Mouse (Mus musculus): Measurements from ENCODE around the gene Srd5a1. TPM values are rescaled to one million over a fixed set of nuclear protein-coding genes. Genes with fewer than 3 reads are reported as not detected.

Gene Srd5a1
- polyA plus RNA-seq, 1 experiment from 2014 or later: 6.9 TPM

GRCm38 (mm10) chr13:69554255-69554654 lies 57.0 kb downstream of the Srd5a1 start:
- Histone ChIP-seq H3K9ac (no peak overlapping the region), H3K27me3 (peaks cover 10% of the 10 kb centered on the region; the same call in 1 of the 2 replicates), H3K4me1 (replicated peaks) (peaks cover 4% of the 10 kb centered on the region), H3K9me3 (replicated peaks) (no peaks in the 10 kb centered on the region), H3K4me3 (no peak overlapping the region), H3K4me2 (no peak overlapping the region), H3K27ac (no peak overlapping the region), H3K36me3 (no peaks in the 10 kb centered on the region)
- 55% methylated on average over 9 of the region's 9 CpGs for WGBS
- ATAC-seq (replicated peaks; ENCODE audit: insufficient number of reproducible peaks, insufficient read depth, low FRiP score, low read depth): no peak

GRCm38 (mm10) chr13:69553024-69553423 lies 58.2 kb downstream of the Srd5a1 start:
- WGBS: 21% methylated on average over 5 of the region's 5 CpGs
- no peak overlapping the region for H3K4me3 ChIP-seq
- H3K27ac ChIP-seq: no peak overlapping the region
- no peak for ATAC-seq (replicated peaks; ENCODE audit: insufficient number of reproducible peaks, insufficient read depth, low FRiP score, low read depth)
- H3K36me3 ChIP-seq: no peaks in the 10 kb centered on the region
- no peak overlapping the region for H3K4me2 ChIP-seq
- no peak overlapping the region for H3K9ac ChIP-seq
- H3K27me3 ChIP-seq: peaks cover 10% of the 10 kb centered on the region; the same call in 1 of the 2 replicates
- H3K9me3 ChIP-seq (replicated peaks): no peaks in the 10 kb centered on the region
- H3K4me1 ChIP-seq (replicated peaks): no peaks in the 10 kb centered on the region; the same call in 1 of the 2 replicates

- Histone ChIP-seq H3K36me3 (no peaks in the 10 kb centered on the region), H3K9ac (no peak overlapping the region), H3K4me3 (no peak overlapping the region), H3K27ac (no peak overlapping the region), H3K9me3 (replicated peaks) (no peaks in the 10 kb centered on the region), H3K27me3 (0 out of 2 replicates have a peak, but pooled peaks cover 8% of the 10 kb centered on the region), H3K4me1 (replicated peaks) (no peaks in the 10 kb centered on the region), H3K4me2 (no peak overlapping the region)
- no peak for ATAC-seq (replicated peaks; ENCODE audit: insufficient number of reproducible peaks, insufficient read depth, low FRiP score, low read depth)
- 73% methylated on average over 2 of the region's 2 CpGs for WGBS
These were observed 60.4 kb downstream of the Srd5a1 start for GRCm38 (mm10) chr13:69550831-69551230.

- no peaks in the 10 kb centered on the region for H3K36me3 ChIP-seq
- no peak overlapping the region for H3K9ac ChIP-seq
- WGBS: 41% methylated on average over 8 of the region's 8 CpGs
- no peak overlapping the region for H3K27ac ChIP-seq
- H3K4me2 ChIP-seq: no peak overlapping the region
- H3K4me1 ChIP-seq (replicated peaks): no peaks in the 10 kb centered on the region
- no peak overlapping the region for H3K4me3 ChIP-seq
- 0 out of 2 replicates have a peak, but pooled peaks cover 8% of the 10 kb centered on the region for H3K27me3 ChIP-seq
- no peaks in the 10 kb centered on the region for H3K9me3 ChIP-seq (replicated peaks)
- ATAC-seq (replicated peaks; ENCODE audit: insufficient number of reproducible peaks, insufficient read depth, low FRiP score, low read depth): no peak
These were observed 61.3 kb downstream of the Srd5a1 start for GRCm38 (mm10) chr13:69549980-69550379.

- 0 out of 2 replicates have a peak, but pooled peaks cover 8% of the 10 kb centered on the region for H3K27me3 ChIP-seq
- H3K4me3 ChIP-seq: no peak overlapping the region
- no peak overlapping the region for H3K9ac ChIP-seq
- no peak overlapping the region for H3K27ac ChIP-seq
- peaks cover 17% of the 10 kb centered on the region for H3K4me1 ChIP-seq (replicated peaks)
- H3K36me3 ChIP-seq: no peaks in the 10 kb centered on the region
- no peak overlapping the region for H3K4me2 ChIP-seq
- 53% methylated on average over 16 of the region's 16 CpGs for WGBS
- ATAC-seq (replicated peaks; ENCODE audit: insufficient number of reproducible peaks, insufficient read depth, low FRiP score, low read depth): no peak
- H3K9me3 ChIP-seq (replicated peaks): no peaks in the 10 kb centered on the region
These were observed 63.6 kb downstream of the Srd5a1 start for GRCm38 (mm10) chr13:69547488-69548180.

GRCm38 (mm10) chr13:69545019-69545418 lies 66.2 kb downstream of the Srd5a1 start:
- Histone ChIP-seq H3K9ac (no peak overlapping the region), H3K4me1 (replicated peaks) (peaks cover 41% of the 10 kb centered on the region)
- WGBS: 37% methylated on average over 3 of the region's 3 CpGs

GRCm38 (mm10) chr13:69543595-69543994 lies 67.6 kb downstream of the Srd5a1 start:
- Histone ChIP-seq H3K4me3 (peak overlapping the region; percentile 33), H3K4me2 (peak overlapping the region; percentile 56), H3K9me3 (replicated peaks) (no peaks in the 10 kb centered on the region), H3K9ac (no peak overlapping the region), H3K4me1 (replicated peaks) (peaks cover 53% of the 10 kb centered on the region), H3K27ac (peak overlapping the region; percentile 84), H3K27me3 (0 out of 2 replicates have a peak, but pooled peaks cover 2% of the 10 kb centered on the region), H3K36me3 (no peaks in the 10 kb centered on the region)
- 33% methylated on average over 12 of the region's 12 CpGs for WGBS
- peak; percentile 12; the same call in 1 of the 2 replicates for ATAC-seq (replicated peaks; ENCODE audit: insufficient number of reproducible peaks, insufficient read depth, low FRiP score, low read depth)

More at GRCm38 (mm10) chr13:69545019-69545418, 66.2 kb downstream of the Srd5a1 start:
- Histone ChIP-seq H3K9me3 (replicated peaks) (no peaks in the 10 kb centered on the region), H3K27ac (no peak overlapping the region), H3K36me3 (no peaks in the 10 kb centered on the region), H3K27me3 (0 out of 2 replicates have a peak, but pooled peaks cover 2% of the 10 kb centered on the region), H3K4me3 (no peak overlapping the region), H3K4me2 (no peak overlapping the region)
- ATAC-seq (replicated peaks; ENCODE audit: insufficient number of reproducible peaks, insufficient read depth, low FRiP score, low read depth): no peak

GRCm38 (mm10) chr13:69542571-69543352 lies 68.5 kb downstream of the Srd5a1 start:
- H3K36me3 ChIP-seq: no peaks in the 10 kb centered on the region
- peak overlapping the region; percentile 84 for H3K27ac ChIP-seq
- peak overlapping the region; percentile 33; the same call in 1 of the 2 replicates for H3K4me3 ChIP-seq
- H3K9me3 ChIP-seq (replicated peaks): no peaks in the 10 kb centered on the region
- ATAC-seq (replicated peaks; ENCODE audit: insufficient number of reproducible peaks, insufficient read depth, low FRiP score, low read depth): peak; percentile 57
- peak overlapping the region; percentile 56 for H3K4me2 ChIP-seq
- H3K9ac ChIP-seq: no peak overlapping the region
- 41% methylated on average over 17 of the region's 17 CpGs for WGBS
- peaks cover 58% of the 10 kb centered on the region for H3K4me1 ChIP-seq (replicated peaks)
- 0 out of 2 replicates have a peak, but pooled peaks cover 2% of the 10 kb centered on the region for H3K27me3 ChIP-seq

- Histone ChIP-seq H3K27me3 (no peaks in the 10 kb centered on the region), H3K4me3 (no peak overlapping the region), H3K36me3 (no peaks in the 10 kb centered on the region), H3K9ac (peak overlapping the region; percentile 24; the same call in 1 of the 2 replicates), H3K4me2 (no peak overlapping the region), H3K4me1 (replicated peaks) (peaks cover 58% of the 10 kb centered on the region), H3K9me3 (replicated peaks) (no peaks in the 10 kb centered on the region), H3K27ac (peak overlapping the region; percentile 84)
- 44% methylated on average over 10 of the region's 10 CpGs for WGBS
- no peak for ATAC-seq (replicated peaks; ENCODE audit: insufficient number of reproducible peaks, insufficient read depth, low FRiP score, low read depth)
These were observed 69.5 kb downstream of the Srd5a1 start for GRCm38 (mm10) chr13:69541776-69542175.

- H3K27ac ChIP-seq: peak overlapping the region; percentile 84
- no peak overlapping the region for H3K4me3 ChIP-seq
- no peak overlapping the region for H3K4me2 ChIP-seq
- H3K36me3 ChIP-seq: no peaks in the 10 kb centered on the region
- H3K27me3 ChIP-seq: no peaks in the 10 kb centered on the region
- 0 out of 2 replicates have a peak overlapping the region, but pooled peaks have one; percentile 24 for H3K9ac ChIP-seq
- WGBS: 48% methylated on average over 6 of the region's 6 CpGs
- ATAC-seq (replicated peaks; ENCODE audit: insufficient number of reproducible peaks, insufficient read depth, low FRiP score, low read depth): no peak
- H3K9me3 ChIP-seq (replicated peaks): no peaks in the 10 kb centered on the region
- peaks cover 60% of the 10 kb centered on the region for H3K4me1 ChIP-seq (replicated peaks)
These were observed 70.0 kb downstream of the Srd5a1 start for GRCm38 (mm10) chr13:69541209-69541608.

GRCm38 (mm10) chr13:69538327-69538726 lies 72.9 kb downstream of the Srd5a1 start:
- 26% methylated on average over 4 of the region's 4 CpGs for WGBS
- no peak overlapping the region for H3K4me3 ChIP-seq
- H3K9me3 ChIP-seq (replicated peaks): no peaks in the 10 kb centered on the region
- no peak overlapping the region for H3K9ac ChIP-seq
- H3K4me1 ChIP-seq (replicated peaks): peaks cover 59% of the 10 kb centered on the region
- H3K4me2 ChIP-seq: no peak overlapping the region
- H3K36me3 ChIP-seq: no peaks in the 10 kb centered on the region
- no peaks in the 10 kb centered on the region for H3K27me3 ChIP-seq
- ATAC-seq (replicated peaks; ENCODE audit: insufficient number of reproducible peaks, insufficient read depth, low FRiP score, low read depth): no peak
- H3K27ac ChIP-seq: 0 out of 2 replicates have a peak overlapping the region, but pooled peaks have one; percentile 31
